Mouse (Mus musculus): Measurements from ENCODE around the gene Cd300lb. TPM values are rescaled to one million over a fixed set of nuclear protein-coding genes. Genes with fewer than 3 reads are reported as not detected.

Cd300lb gene
- polyA plus RNA-seq, 1 experiment: not detected

GRCm38 (mm10) chr11:114880589-114880988 is 53.6 kb downstream of the Cd300lb start:
- Histone ChIP-seq H3K9ac (ENCODE audit: low read depth, poor library complexity, severe bottlenecking) (no peak overlapping the region), H3K9me3 (replicated peaks; ENCODE audit: control insufficient read depth, insufficient read depth, low read length, poor library complexity, severe bottlenecking) (no peaks in the 10 kb centered on the region), H3K36me3 (ENCODE audit: control insufficient read depth, insufficient read depth, low read length, poor library complexity, severe bottlenecking) (no peaks in the 10 kb centered on the region), H3K27ac (ENCODE audit: insufficient read depth, low read length) (no peak overlapping the region), H3K27me3 (ENCODE audit: control insufficient read depth, insufficient read depth, low read length, poor library complexity, severe bottlenecking) (no peaks in the 10 kb centered on the region), H3K4me1 (ENCODE audit: control insufficient read depth, insufficient read depth, low read length) (peaks cover 8% of the 10 kb centered on the region), H3K4me3 (ENCODE audit: low read depth, low read length) (no peak overlapping the region)
- TF ChIP-seq CTCF (IDR thresholded peaks at IDR 0.05; ENCODE audit: low read depth, low read length) (peak; percentile 70), EP300 (IDR thresholded peaks at IDR 0.05; ENCODE audit: insufficient read depth, low read depth, low read length) (no peak)

- no peak for TF ChIP-seq POLR2A (IDR thresholded peaks at IDR 0.05; ENCODE audit: insufficient read depth, low read length)
- TF ChIP-seq CTCF (IDR thresholded peaks at IDR 0.05; ENCODE audit: low read depth, low read length): no peak
- TF ChIP-seq EP300 (IDR thresholded peaks at IDR 0.05; ENCODE audit: insufficient read depth, low read depth, low read length): no peak
- no peak overlapping the region for H3K27ac ChIP-seq (ENCODE audit: insufficient read depth, low read length)
- H3K36me3 ChIP-seq (ENCODE audit: control insufficient read depth, insufficient read depth, low read length, poor library complexity, severe bottlenecking): no peaks in the 10 kb centered on the region
- no peaks in the 10 kb centered on the region for H3K27me3 ChIP-seq (ENCODE audit: control insufficient read depth, insufficient read depth, low read length, poor library complexity, severe bottlenecking)
- no peaks in the 10 kb centered on the region for H3K9me3 ChIP-seq (replicated peaks; ENCODE audit: control insufficient read depth, insufficient read depth, low read length, poor library complexity, severe bottlenecking)
- H3K4me1 ChIP-seq (ENCODE audit: control insufficient read depth, insufficient read depth, low read length): peaks cover 9% of the 10 kb centered on the region
- H3K9ac ChIP-seq (ENCODE audit: low read depth, poor library complexity, severe bottlenecking): no peak overlapping the region
- H3K4me3 ChIP-seq (ENCODE audit: low read depth, low read length): no peak overlapping the region
These were observed 54.0 kb downstream of the Cd300lb start for GRCm38 (mm10) chr11:114880185-114880584.

GRCm38 (mm10) chr11:114879666-114880065 is 54.5 kb downstream of the Cd300lb start:
- Histone ChIP-seq H3K4me1 (ENCODE audit: control insufficient read depth, insufficient read depth, low read length) (peaks cover 13% of the 10 kb centered on the region), H3K36me3 (ENCODE audit: control insufficient read depth, insufficient read depth, low read length, poor library complexity, severe bottlenecking) (no peaks in the 10 kb centered on the region), H3K9ac (ENCODE audit: low read depth, poor library complexity, severe bottlenecking) (no peak overlapping the region), H3K4me3 (ENCODE audit: low read depth, low read length) (no peak overlapping the region), H3K27me3 (ENCODE audit: control insufficient read depth, insufficient read depth, low read length, poor library complexity, severe bottlenecking) (no peaks in the 10 kb centered on the region), H3K9me3 (replicated peaks; ENCODE audit: control insufficient read depth, insufficient read depth, low read length, poor library complexity, severe bottlenecking) (no peaks in the 10 kb centered on the region), H3K27ac (ENCODE audit: insufficient read depth, low read length) (no peak overlapping the region)
- no peak for TF ChIP-seq CTCF (IDR thresholded peaks at IDR 0.05; ENCODE audit: low read depth, low read length)
- TF ChIP-seq POLR2A (IDR thresholded peaks at IDR 0.05; ENCODE audit: insufficient read depth, low read length): no peak
- no peak for TF ChIP-seq EP300 (IDR thresholded peaks at IDR 0.05; ENCODE audit: insufficient read depth, low read depth, low read length)

GRCm38 (mm10) chr11:114877145-114877544 is 57.0 kb downstream of the Cd300lb start:
- TF ChIP-seq CTCF (IDR thresholded peaks at IDR 0.05; ENCODE audit: low read depth, low read length) (peak; percentile 41), POLR2A (IDR thresholded peaks at IDR 0.05; ENCODE audit: insufficient read depth, low read length) (no peak), EP300 (IDR thresholded peaks at IDR 0.05; ENCODE audit: insufficient read depth, low read depth, low read length) (no peak)
- no peaks in the 10 kb centered on the region for H3K9me3 ChIP-seq (replicated peaks; ENCODE audit: control insufficient read depth, insufficient read depth, low read length, poor library complexity, severe bottlenecking)
- H3K4me3 ChIP-seq (ENCODE audit: low read depth, low read length): no peak overlapping the region
- peaks cover 25% of the 10 kb centered on the region for H3K4me1 ChIP-seq (ENCODE audit: control insufficient read depth, insufficient read depth, low read length)
- no peaks in the 10 kb centered on the region for H3K27me3 ChIP-seq (ENCODE audit: control insufficient read depth, insufficient read depth, low read length, poor library complexity, severe bottlenecking)
- no peak overlapping the region for H3K9ac ChIP-seq (ENCODE audit: low read depth, poor library complexity, severe bottlenecking)
- H3K36me3 ChIP-seq (ENCODE audit: control insufficient read depth, insufficient read depth, low read length, poor library complexity, severe bottlenecking): no peaks in the 10 kb centered on the region
- H3K27ac ChIP-seq (ENCODE audit: insufficient read depth, low read length): no peak overlapping the region

DNA sequence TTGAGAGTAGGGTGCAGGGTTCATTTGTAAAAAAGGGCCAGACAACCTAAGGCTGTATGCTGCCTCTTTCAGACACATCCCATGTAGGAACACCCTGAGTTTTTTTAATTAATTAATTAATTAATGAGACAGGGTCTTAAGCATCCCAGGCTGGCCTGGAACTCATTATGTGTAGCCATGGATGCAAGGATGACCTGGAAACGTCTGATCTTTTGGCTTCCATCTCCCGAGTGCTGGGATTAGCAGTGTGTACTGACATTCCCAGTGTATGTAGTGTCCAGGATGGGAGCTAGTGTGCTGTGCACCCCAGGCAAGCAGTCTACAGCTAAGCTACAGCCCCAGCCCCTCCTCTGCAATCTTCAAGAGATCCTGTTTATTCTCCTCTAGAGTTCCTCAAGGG is 57.6 kb downstream of the Cd300lb start:
- Histone ChIP-seq H3K4me3 (ENCODE audit: low read depth, low read length) (no peak overlapping the region), H3K27me3 (ENCODE audit: control insufficient read depth, insufficient read depth, low read length, poor library complexity, severe bottlenecking) (no peaks in the 10 kb centered on the region), H3K36me3 (ENCODE audit: control insufficient read depth, insufficient read depth, low read length, poor library complexity, severe bottlenecking) (no peaks in the 10 kb centered on the region), H3K9me3 (replicated peaks; ENCODE audit: control insufficient read depth, insufficient read depth, low read length, poor library complexity, severe bottlenecking) (no peaks in the 10 kb centered on the region), H3K4me1 (ENCODE audit: control insufficient read depth, insufficient read depth, low read length) (peaks cover 25% of the 10 kb centered on the region), H3K9ac (ENCODE audit: low read depth, poor library complexity, severe bottlenecking) (no peak overlapping the region), H3K27ac (ENCODE audit: insufficient read depth, low read length) (no peak overlapping the region)
- TF ChIP-seq POLR2A (IDR thresholded peaks at IDR 0.05; ENCODE audit: insufficient read depth, low read length) (no peak), EP300 (IDR thresholded peaks at IDR 0.05; ENCODE audit: insufficient read depth, low read depth, low read length) (no peak), CTCF (IDR thresholded peaks at IDR 0.05; ENCODE audit: low read depth, low read length) (no peak)

GRCm38 (mm10) chr11:114876176-114876575 is 58.0 kb downstream of the Cd300lb start:
- Histone ChIP-seq H3K36me3 (ENCODE audit: control insufficient read depth, insufficient read depth, low read length, poor library complexity, severe bottlenecking) (no peaks in the 10 kb centered on the region), H3K9ac (ENCODE audit: low read depth, poor library complexity, severe bottlenecking) (no peak overlapping the region), H3K27me3 (ENCODE audit: control insufficient read depth, insufficient read depth, low read length, poor library complexity, severe bottlenecking) (no peaks in the 10 kb centered on the region), H3K4me3 (ENCODE audit: low read depth, low read length) (no peak overlapping the region), H3K4me1 (ENCODE audit: control insufficient read depth, insufficient read depth, low read length) (peaks cover 25% of the 10 kb centered on the region), H3K27ac (ENCODE audit: insufficient read depth, low read length) (no peak overlapping the region), H3K9me3 (replicated peaks; ENCODE audit: control insufficient read depth, insufficient read depth, low read length, poor library complexity, severe bottlenecking) (no peaks in the 10 kb centered on the region)
- TF ChIP-seq POLR2A (IDR thresholded peaks at IDR 0.05; ENCODE audit: insufficient read depth, low read length) (no peak), EP300 (IDR thresholded peaks at IDR 0.05; ENCODE audit: insufficient read depth, low read depth, low read length) (peak; percentile 68; the same call in 1 of the 2 replicates)
